Mouse (Mus musculus) midbrain, embryonic 15.5 days (tissue): ENCODE results near the gene Cpsf6. TPM values are rescaled to one million over a fixed set of nuclear protein-coding genes. Genes with fewer than 3 reads are reported as not detected.

Experiments used
- ATAC-seq: fragments of 200-750 bp; cut with Nextera tagmentation; replicated peaks from 2 replicates; pipeline ENCODE4 v1.8.0; 2017; ENCODE audit warnings: moderate TSS enrichment
- H3K27ac ChIP-seq: fragments of 300-500 bp; sonication (generic); 2 replicates; pipeline ENCODE4 v1.5.1; 2015; ENCODE audit warnings: mild to moderate bottlenecking, inconsistent platforms
- H3K27me3 ChIP-seq: fragments of 300-500 bp; sonication (generic); replicated peaks from 2 replicates; pipeline ENCODE4 v1.6.1; 2015; ENCODE audit warnings: inconsistent platforms
- H3K36me3 ChIP-seq: fragments of 300-500 bp; sonication (generic); replicated peaks from 2 replicates; pipeline ENCODE4 v1.6.1; 2015; ENCODE audit warnings: inconsistent platforms
- H3K4me1 ChIP-seq: fragments of 300-500 bp; sonication (generic); 2 replicates; pipeline ENCODE4 v1.6.1; 2015; ENCODE audit warnings: inconsistent platforms
- H3K4me2 ChIP-seq: fragments of 300-500 bp; sonication (generic); 2 replicates; pipeline ENCODE4 v1.6.1; 2015; ENCODE audit warnings: inconsistent platforms, mild to moderate bottlenecking, moderate library complexity
- H3K4me3 ChIP-seq: fragments of 300-500 bp; sonication (generic); 2 replicates; pipeline ENCODE4 v1.5.1; 2015; ENCODE audit warnings: mild to moderate bottlenecking, inconsistent platforms
- H3K9ac ChIP-seq: fragments of 300-500 bp; sonication (generic); 2 replicates; pipeline ENCODE4 v1.6.1; 2015; ENCODE audit warnings: mild to moderate bottlenecking, inconsistent platforms
- H3K9me3 ChIP-seq: fragments of 300-500 bp; sonication (generic); 2 replicates; pipeline ENCODE4 v1.6.1; 2016; ENCODE audit warnings: inconsistent platforms
- WGBS: fragments of 180-500 bp; shearing (Covaris S2); methylation state at CpG from one replicate; pipeline ENCODE4 v1.1.7; 2015; ENCODE audit warnings: mixed read lengths; 5-methylcytosine and 5-hydroxymethylcytosine counted together
- polyA plus RNA-seq: library from polyadenylated mRNA; unstranded; fragments of >200 nt; fragmentation: Nextera tagmentation; extraction: Ambion mirVana; gene quantifications from 2 replicates; pipeline ENCODE4 v1.2.1, GENCODE M21; 2015

Cpsf6 gene
- polyA plus RNA-seq, 1 experiment from 2014 or later, result 154 TPM

- Histone ChIP-seq H3K27ac (peak overlapping the region; percentile 97), H3K9me3 (no peaks in the 10 kb centered on the region), H3K4me2 (peak overlapping the region; percentile 67), H3K4me3 (peak overlapping the region; percentile 99), H3K27me3 (no peaks in the 10 kb centered on the region), H3K36me3 (no peaks in the 10 kb centered on the region), H3K4me1 (peaks cover 23% of the 10 kb centered on the region), H3K9ac (peak overlapping the region; percentile 99)
- peak; percentile 70 for ATAC-seq
- WGBS, result under 1% methylated on average over 62 of the region's 74 CpGs
Observed at GRCm38 (mm10) chr10:117375841-117376579, 3.8 kb downstream of the Cpsf6 start.

GRCm38 (mm10) chr10:117375163-117375562, 4.7 kb downstream of the Cpsf6 start:
- H3K4me1 ChIP-seq, result peaks cover 25% of the 10 kb centered on the region
- no peaks in the 10 kb centered on the region for H3K9me3 ChIP-seq
- ATAC-seq, result no peak
- no peaks in the 10 kb centered on the region for H3K36me3 ChIP-seq
- 23% methylated on average over 10 of the region's 10 CpGs for WGBS
- no peak overlapping the region for H3K27ac ChIP-seq
- H3K4me2 ChIP-seq, result peak overlapping the region; percentile 67
- H3K4me3 ChIP-seq, result peak overlapping the region; percentile 99
- H3K27me3 ChIP-seq, result no peaks in the 10 kb centered on the region
- H3K9ac ChIP-seq, result peak overlapping the region; percentile 99; the same call in 1 of the 2 replicates

- 36% methylated on average over 3 of the region's 3 CpGs for WGBS
- ATAC-seq, result no peak
- H3K36me3 ChIP-seq, result peaks cover 34% of the 10 kb centered on the region
- no peaks in the 10 kb centered on the region for H3K27me3 ChIP-seq
- no peak overlapping the region for H3K27ac ChIP-seq
- no peaks in the 10 kb centered on the region for H3K9me3 ChIP-seq
- no peak overlapping the region for H3K9ac ChIP-seq
- no peak overlapping the region for H3K4me2 ChIP-seq
- no peak overlapping the region for H3K4me3 ChIP-seq
- H3K4me1 ChIP-seq, result no peaks in the 10 kb centered on the region
Observed at GRCm38 (mm10) chr10:117363106-117363505, 16.7 kb downstream of the Cpsf6 start.

- Histone ChIP-seq H3K9me3 (no peaks in the 10 kb centered on the region), H3K4me1 (no peaks in the 10 kb centered on the region), H3K9ac (no peak overlapping the region), H3K27ac (no peak overlapping the region), H3K4me3 (no peak overlapping the region), H3K4me2 (no peak overlapping the region), H3K27me3 (no peaks in the 10 kb centered on the region), H3K36me3 (peaks cover 48% of the 10 kb centered on the region)
- no peak for ATAC-seq
- 89% methylated on average over 11 of the region's 11 CpGs for WGBS
Observed at GRCm38 (mm10) chr10:117358891-117359290, 20.9 kb downstream of the Cpsf6 start.

- Histone ChIP-seq H3K4me3 (no peak overlapping the region), H3K9ac (no peak overlapping the region), H3K4me2 (no peak overlapping the region), H3K36me3 (no peaks in the 10 kb centered on the region), H3K9me3 (no peaks in the 10 kb centered on the region), H3K27me3 (no peaks in the 10 kb centered on the region), H3K4me1 (no peaks in the 10 kb centered on the region), H3K27ac (no peak overlapping the region)
- ATAC-seq, result no peak
- 89% methylated on average over 4 of the region's 4 CpGs for WGBS
Observed at GRCm38 (mm10) chr10:117343000-117343399, 36.8 kb downstream of the Cpsf6 start.

GRCm38 (mm10) chr10:117342406-117342805, 37.4 kb downstream of the Cpsf6 start:
- no peak for ATAC-seq
- Histone ChIP-seq H3K9ac (no peak overlapping the region), H3K27ac (no peak overlapping the region), H3K4me2 (no peak overlapping the region), H3K27me3 (no peaks in the 10 kb centered on the region), H3K4me3 (no peak overlapping the region), H3K4me1 (no peaks in the 10 kb centered on the region), H3K36me3 (no peaks in the 10 kb centered on the region), H3K9me3 (no peaks in the 10 kb centered on the region)
- 79% methylated on average over 2 of the region's 2 CpGs for WGBS

GRCm38 (mm10) chr10:117341029-117341428, 38.8 kb downstream of the Cpsf6 start:
- 78% methylated on average over 4 of the region's 4 CpGs for WGBS
- no peaks in the 10 kb centered on the region for H3K9me3 ChIP-seq
- no peaks in the 10 kb centered on the region for H3K36me3 ChIP-seq
- H3K4me2 ChIP-seq, result no peak overlapping the region
- no peak overlapping the region for H3K27ac ChIP-seq
- no peak overlapping the region for H3K9ac ChIP-seq
- no peaks in the 10 kb centered on the region for H3K27me3 ChIP-seq
- H3K4me3 ChIP-seq, result no peak overlapping the region
- no peaks in the 10 kb centered on the region for H3K4me1 ChIP-seq
- no peak; the same call in 1 of the 2 replicates for ATAC-seq

- H3K4me3 ChIP-seq, result no peak overlapping the region
- no peak overlapping the region for H3K9ac ChIP-seq
- no peak overlapping the region for H3K27ac ChIP-seq
- H3K9me3 ChIP-seq, result no peaks in the 10 kb centered on the region
- WGBS, result 84% methylated on average over 7 of the region's 7 CpGs
- no peaks in the 10 kb centered on the region for H3K4me1 ChIP-seq
- H3K4me2 ChIP-seq, result no peak overlapping the region
- ATAC-seq, result no peak
- no peaks in the 10 kb centered on the region for H3K36me3 ChIP-seq
- H3K27me3 ChIP-seq, result no peaks in the 10 kb centered on the region
Observed at GRCm38 (mm10) chr10:117339241-117339640, 40.6 kb downstream of the Cpsf6 start.

GRCm38 (mm10) chr10:117337946-117338345, 41.9 kb downstream of the Cpsf6 start:
- Histone ChIP-seq H3K9ac (no peak overlapping the region), H3K27ac (no peak overlapping the region), H3K4me1 (no peaks in the 10 kb centered on the region), H3K4me3 (no peak overlapping the region), H3K9me3 (no peaks in the 10 kb centered on the region), H3K36me3 (no peaks in the 10 kb centered on the region), H3K27me3 (no peaks in the 10 kb centered on the region), H3K4me2 (no peak overlapping the region)
- no peak for ATAC-seq

- Histone ChIP-seq H3K27ac (no peak overlapping the region), H3K27me3 (no peaks in the 10 kb centered on the region), H3K36me3 (no peaks in the 10 kb centered on the region), H3K4me1 (no peaks in the 10 kb centered on the region), H3K4me2 (no peak overlapping the region), H3K4me3 (no peak overlapping the region), H3K9ac (no peak overlapping the region), H3K9me3 (no peaks in the 10 kb centered on the region)
- WGBS, result 30% methylated on average over 4 of the region's 4 CpGs
- ATAC-seq, result peak; percentile 43; the same call in 1 of the 2 replicates
Observed at GRCm38 (mm10) chr10:117335649-117336048, 44.2 kb downstream of the Cpsf6 start.

- H3K36me3 ChIP-seq, result no peaks in the 10 kb centered on the region
- no peaks in the 10 kb centered on the region for H3K4me1 ChIP-seq
- no peaks in the 10 kb centered on the region for H3K27me3 ChIP-seq
- no peak for ATAC-seq
- no peak overlapping the region for H3K27ac ChIP-seq
- no peak overlapping the region for H3K9ac ChIP-seq
- no peak overlapping the region for H3K4me2 ChIP-seq
- no peak overlapping the region for H3K4me3 ChIP-seq
- H3K9me3 ChIP-seq, result no peaks in the 10 kb centered on the region
- WGBS, result 82% methylated on average over 5 of the region's 5 CpGs
Observed at GRCm38 (mm10) chr10:117330521-117330920, 49.3 kb downstream of the Cpsf6 start.

- Histone ChIP-seq H3K9ac (no peak overlapping the region), H3K36me3 (no peaks in the 10 kb centered on the region), H3K9me3 (no peaks in the 10 kb centered on the region), H3K4me2 (no peak overlapping the region), H3K4me1 (no peaks in the 10 kb centered on the region), H3K4me3 (no peak overlapping the region), H3K27ac (no peak overlapping the region), H3K27me3 (no peaks in the 10 kb centered on the region)
- WGBS, result 90% methylated on average over 7 of the region's 7 CpGs
- ATAC-seq, result no peak
Observed at GRCm38 (mm10) chr10:117323782-117324181, 56.0 kb downstream of the Cpsf6 start.

GRCm38 (mm10) chr10:117322630-117323029, 57.2 kb downstream of the Cpsf6 start:
- H3K9ac ChIP-seq, result no peak overlapping the region
- no peaks in the 10 kb centered on the region for H3K36me3 ChIP-seq
- 94% methylated on average over 5 of the region's 5 CpGs for WGBS
- no peaks in the 10 kb centered on the region for H3K9me3 ChIP-seq
- H3K4me2 ChIP-seq, result no peak overlapping the region
- ATAC-seq, result no peak
- no peaks in the 10 kb centered on the region for H3K27me3 ChIP-seq
- no peaks in the 10 kb centered on the region for H3K4me1 ChIP-seq
- no peak overlapping the region for H3K27ac ChIP-seq
- no peak overlapping the region for H3K4me3 ChIP-seq
